ENCODE assay signal across 13 mouse cellular contexts in the genomic region with DNA sequence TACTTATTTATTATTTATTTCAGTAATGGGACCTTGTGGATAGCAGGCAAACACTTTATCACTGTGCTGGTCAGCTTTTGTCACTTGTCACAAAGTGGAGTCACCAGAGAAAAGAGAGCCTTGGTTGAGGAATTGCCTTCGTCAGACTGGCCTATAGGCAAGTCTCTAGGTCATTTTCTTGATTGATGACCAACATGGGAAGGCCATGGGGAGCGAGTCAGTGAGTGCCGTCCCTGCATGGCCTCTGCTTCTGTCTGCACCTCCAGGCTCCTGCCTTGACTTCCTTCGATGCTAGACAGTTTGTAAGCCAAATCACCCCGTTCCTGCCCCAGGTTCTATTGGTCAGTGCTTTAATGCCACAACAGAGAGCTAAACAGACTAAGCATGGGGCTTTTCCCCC. TPM values are rescaled to one million over a fixed set of nuclear protein-coding genes. Genes with fewer than 3 reads are reported as not detected.
DNase-seq lines count a peak whose midpoint lies in the region.
"Had no signal": no experiment of that assay in that cellular context is flagged by ENCODE, and none has a peak within 500 bp of the region (broad histone marks: within the 10 kb centered on the region; RNA-seq: fewer than 3 reads in every experiment).

No protein-coding gene starts in this region.

- DNase-seq in adrenal gland, adult 8-10 months, result peak; percentile 54
- no peak for DNase-seq in adrenal gland, postnatal 4 days (ENCODE audit: low spot score in 2 of 2)
- DNase-seq in adrenal gland, postnatal 10 days, result peak; percentile 44
- DNase-seq in adrenal gland, postnatal 14 days, result peak; percentile 55
- DNase-seq in thymus, postnatal 10 days (ENCODE audit: low spot score in 2 of 2), result no peak
- DNase-seq in thymus, postnatal 14 days, result no peak
- DNase-seq: cerebellum, adult 11-12 months; cerebellum, adult 2 months; cerebellum, adult 9-10 months; cerebellum, postnatal 10 days; cerebellum, postnatal 25 days; forebrain, postnatal 0 days had no signal

RNA-seq across cellular contexts. Expression of gene Col23a1, which starts 12.7 kb away (rescaled TPM):
- total RNA-seq in adrenal gland, adult 8-10 months (2022), result 10 to 100 TPM in 2 of 4 experiments, 1 to 10 TPM in 2; 2.3 to 14.3 (median 6.9) TPM
- total RNA-seq in adrenal gland, postnatal 4 days (2021), result 10 to 100 TPM; 23.3 to 26.0 TPM
- total RNA-seq in adrenal gland, postnatal 10 days (2021), result 10 to 100 TPM in 1 of 2 experiments, 1 to 10 TPM in 1; 8.6 to 11.0 TPM
- 7.2 and 7.5 TPM in 2 replicates for total RNA-seq in adrenal gland, postnatal 14 days (2021)

RNA-seq across cellular contexts. Expression of gene BC049762, which starts 39.5 kb away (rescaled TPM):
- total RNA-seq in adrenal gland, adult 8-10 months (2022), result under 1 TPM in 3 of 4 experiments, not detected in 1; 0.49 to 0.66 (median 0.54) TPM
- total RNA-seq in adrenal gland, postnatal 4 days (2021), result under 1 TPM; 0.37 to 0.59 TPM
- under 1 TPM; 0.63 to 0.82 TPM for total RNA-seq in adrenal gland, postnatal 10 days (2021)
- total RNA-seq in adrenal gland, postnatal 14 days (2021), result 0.64 and 0.93 TPM in 2 replicates
- total RNA-seq: forebrain, postnatal 0 days; MEL had no signal

RNA-seq across cellular contexts. Expression of gene Clk4, which starts 40.9 kb away (rescaled TPM):
- total RNA-seq in adrenal gland, adult 8-10 months (2022), result 100 to 1,000 TPM in 2 of 4 experiments, 10 to 100 TPM in 2; 68.4 to 151 (median 112) TPM
- total RNA-seq in adrenal gland, postnatal 4 days (2021), result 100 to 1,000 TPM; 108 to 122 TPM
- 10 to 100 TPM; 61.2 to 87.1 TPM for total RNA-seq in adrenal gland, postnatal 10 days (2021)
- total RNA-seq in adrenal gland, postnatal 14 days (2021), result 78.3 and 92.0 TPM in 2 replicates

Comparison
In these comparisons a context has a peak if more than half of its experiments do, and no peak if none do; other contexts are left out.
1. DNase-seq: peak in adrenal gland, adult 8-10 months (single experiment), adrenal gland, postnatal 10 days (single experiment) and adrenal gland, postnatal 14 days (single experiment); none in adrenal gland, postnatal 4 days (0 of 2), thymus, postnatal 10 days (0 of 2) and thymus, postnatal 14 days (single experiment).